Mouse (Mus musculus): ENCODE measurements around the gene Tlr3. TPM values are rescaled to one million over a fixed set of nuclear protein-coding genes. Genes with fewer than 3 reads are reported as not detected.

Tlr3 gene
- polyA plus RNA-seq, 1 experiment from 2014 or later: 3.9 TPM

- H3K27me3 ChIP-seq (ENCODE audit: control insufficient read depth, insufficient read depth, low read length): no peaks in the 10 kb centered on the region
- H3K9ac ChIP-seq (ENCODE audit: low read length): no peak overlapping the region
- no peak overlapping the region for H3K4me2 ChIP-seq (ENCODE audit: low read depth, low read length)
- ATAC-seq (ENCODE audit: insufficient read depth, low FRiP score): no peak
- no peak overlapping the region for H3K27ac ChIP-seq (ENCODE audit: low read length)
- 0 out of 2 replicates have a peak, but pooled peaks cover 7% of the 10 kb centered on the region for H3K4me1 ChIP-seq (ENCODE audit: control insufficient read depth, insufficient read depth, low read length)
- no peaks in the 10 kb centered on the region for H3K36me3 ChIP-seq (ENCODE audit: control insufficient read depth, insufficient read depth, low read length)
- 66% methylated on average over 6 of the region's 6 CpGs for WGBS
- H3K9me3 ChIP-seq (replicated peaks; ENCODE audit: control insufficient read depth, low read length): no peaks in the 10 kb centered on the region
- no peak overlapping the region for H3K4me3 ChIP-seq (replicated peaks; ENCODE audit: low read length)
These were observed 48.6 kb downstream of the Tlr3 start for GRCm38 (mm10) chr8:45362323-45362722.

DNA sequence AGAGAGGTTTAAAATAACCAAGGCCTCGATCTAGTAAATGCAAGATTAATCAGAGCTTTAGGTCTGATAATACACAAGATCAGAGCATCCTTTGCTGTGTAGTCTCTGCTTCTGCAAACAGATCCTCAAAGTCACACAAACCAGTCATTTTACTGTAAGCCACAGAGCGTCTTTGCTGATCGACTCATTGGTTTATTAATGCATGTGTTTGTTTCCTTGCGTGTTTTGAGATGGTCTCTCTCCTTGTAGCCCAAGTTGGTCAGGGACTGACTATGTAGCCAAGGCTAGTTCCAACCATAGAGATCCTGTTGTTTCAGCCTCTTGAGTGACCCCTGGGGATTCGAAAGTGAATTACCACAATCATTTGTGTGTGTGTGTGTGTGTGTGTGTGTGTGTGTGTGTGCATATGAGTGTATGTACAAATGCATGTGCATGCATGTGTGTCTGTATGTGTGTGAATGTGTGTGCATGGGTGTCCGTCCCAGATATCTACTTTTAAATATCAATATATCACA, 51.7 kb downstream of the Tlr3 start:
- H3K4me3 ChIP-seq (replicated peaks; ENCODE audit: low read length): no peak overlapping the region
- peak overlapping the region; percentile 85 for H3K4me2 ChIP-seq (ENCODE audit: low read depth, low read length)

DNA sequence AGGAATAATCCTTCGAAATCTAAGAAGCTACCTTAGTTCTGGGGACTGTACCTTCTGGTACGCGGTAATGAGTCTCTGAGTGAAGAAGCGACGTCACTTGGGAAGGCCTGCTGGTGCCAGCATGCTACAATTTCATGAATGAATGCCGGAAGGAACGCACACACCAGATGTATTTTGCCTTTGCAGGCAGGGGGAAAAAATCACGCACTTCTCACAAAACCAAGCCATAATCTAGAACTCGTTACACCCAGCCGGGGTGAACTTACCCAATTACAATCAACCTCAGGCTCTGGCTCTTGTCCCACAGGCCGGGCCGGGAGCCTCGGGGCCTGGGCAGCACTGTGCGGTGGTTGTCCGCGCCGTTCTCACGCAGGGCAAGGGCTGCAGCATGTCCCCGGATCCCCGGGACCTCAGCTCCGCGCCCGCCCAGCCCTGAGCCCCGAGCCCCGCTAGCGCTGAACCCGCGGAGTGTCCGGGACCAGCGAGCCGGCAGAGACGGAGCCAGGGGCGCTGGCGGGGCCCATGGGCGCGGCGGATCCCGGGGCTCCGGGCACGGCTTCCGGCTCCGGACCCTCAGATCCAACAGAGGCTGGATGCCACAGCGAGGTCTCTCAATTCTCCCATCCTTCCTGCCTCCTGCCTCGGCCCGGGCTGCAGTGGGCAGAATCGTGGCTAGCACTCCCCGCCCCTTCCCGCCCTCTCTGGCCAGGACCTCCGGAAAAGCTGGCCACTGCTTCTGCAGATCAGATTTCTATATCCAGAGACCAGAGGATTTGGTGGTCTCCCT, 52.6 kb downstream of the Tlr3 start:
- H3K4me1 ChIP-seq (ENCODE audit: control insufficient read depth, insufficient read depth, low read length): peaks cover 11% of the 10 kb centered on the region; the same call in 1 of the 2 replicates
- H3K27ac ChIP-seq (ENCODE audit: low read length): peak overlapping the region; percentile 69; the same call in 1 of the 2 replicates
- peak overlapping the region; percentile 85 for H3K4me2 ChIP-seq (ENCODE audit: low read depth, low read length)
- 0 out of 2 replicates have a peak, but pooled peaks cover 4% of the 10 kb centered on the region for H3K36me3 ChIP-seq (ENCODE audit: control insufficient read depth, insufficient read depth, low read length)
- H3K27me3 ChIP-seq (ENCODE audit: control insufficient read depth, insufficient read depth, low read length): no peaks in the 10 kb centered on the region
- ATAC-seq (ENCODE audit: insufficient read depth, low FRiP score): peak; percentile 75
- peak overlapping the region; percentile 91 for H3K9ac ChIP-seq (ENCODE audit: low read length)
- peak overlapping the region; percentile 56 for H3K4me3 ChIP-seq (replicated peaks; ENCODE audit: low read length)
- WGBS: 1% methylated on average over 49 of the region's 49 CpGs
- H3K9me3 ChIP-seq (replicated peaks; ENCODE audit: control insufficient read depth, low read length): no peaks in the 10 kb centered on the region

More for the DNA sequence above, 51.7 kb downstream of the Tlr3 start:
- WGBS: 83% methylated on average over 6 of the region's 6 CpGs
- ATAC-seq (ENCODE audit: insufficient read depth, low FRiP score): no peak
- no peaks in the 10 kb centered on the region for H3K27me3 ChIP-seq (ENCODE audit: control insufficient read depth, insufficient read depth, low read length)
- no peak overlapping the region; the same call in 1 of the 2 replicates for H3K27ac ChIP-seq (ENCODE audit: low read length)
- no peaks in the 10 kb centered on the region for H3K9me3 ChIP-seq (replicated peaks; ENCODE audit: control insufficient read depth, low read length)
- H3K4me1 ChIP-seq (ENCODE audit: control insufficient read depth, insufficient read depth, low read length): peaks cover 11% of the 10 kb centered on the region; the same call in 1 of the 2 replicates
- H3K36me3 ChIP-seq (ENCODE audit: control insufficient read depth, insufficient read depth, low read length): no peaks in the 10 kb centered on the region
- no peak overlapping the region for H3K9ac ChIP-seq (ENCODE audit: low read length)

DNA sequence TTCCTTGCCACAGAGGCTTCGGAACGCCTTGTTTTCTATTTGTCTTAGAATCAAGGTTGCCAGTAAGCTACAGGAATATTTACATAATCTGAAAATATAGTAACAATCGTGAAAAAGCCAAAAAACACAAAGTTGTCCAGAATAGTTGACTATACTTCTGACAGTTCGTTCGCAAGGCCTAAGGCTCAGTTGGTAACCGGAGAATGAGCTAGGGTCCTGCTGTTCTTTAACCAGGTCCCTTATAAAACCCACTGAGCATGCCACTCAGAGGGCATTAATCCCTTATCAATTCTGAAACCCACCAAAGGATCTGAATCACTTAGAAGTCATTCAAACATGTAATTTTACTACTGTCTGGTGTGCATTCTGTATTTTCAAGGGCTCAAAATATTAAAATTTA, 55.1 kb downstream of the Tlr3 start:
- no peaks in the 10 kb centered on the region for H3K9me3 ChIP-seq (replicated peaks; ENCODE audit: control insufficient read depth, low read length)
- ATAC-seq (ENCODE audit: insufficient read depth, low FRiP score): no peak
- H3K4me3 ChIP-seq (replicated peaks; ENCODE audit: low read length): no peak overlapping the region
- WGBS: 73% methylated on average over 6 of the region's 6 CpGs
- peaks cover 9% of the 10 kb centered on the region; the same call in 1 of the 2 replicates for H3K36me3 ChIP-seq (ENCODE audit: control insufficient read depth, insufficient read depth, low read length)
- H3K4me1 ChIP-seq (ENCODE audit: control insufficient read depth, insufficient read depth, low read length): peaks cover 11% of the 10 kb centered on the region; the same call in 1 of the 2 replicates
- 0 out of 2 replicates have a peak overlapping the region, but pooled peaks have one; percentile 21 for H3K4me2 ChIP-seq (ENCODE audit: low read depth, low read length)
- H3K27me3 ChIP-seq (ENCODE audit: control insufficient read depth, insufficient read depth, low read length): no peaks in the 10 kb centered on the region
- no peak overlapping the region for H3K27ac ChIP-seq (ENCODE audit: low read length)
- H3K9ac ChIP-seq (ENCODE audit: low read length): no peak overlapping the region

Other genes with a start within 250 kb of the Tlr3 start
- 1.5 and 1.6 TPM in 2 replicates for gene F11, start 149.0 kb downstream of the Tlr3 start, polyA plus RNA-seq (2015; fragmentation: Nextera tagmentation; extraction: Ambion mirVana)
- 0.29 and 0.48 TPM in 2 replicates for gene Klkb1, start 116.2 kb downstream of the Tlr3 start, polyA plus RNA-seq (2015; fragmentation: Nextera tagmentation; extraction: Ambion mirVana)
- gene Gm45753, start 102.6 kb downstream of the Tlr3 start, polyA plus RNA-seq (2015; fragmentation: Nextera tagmentation; extraction: Ambion mirVana): 0.96 and 1.0 TPM in 2 replicates
- 5.6 and 5.7 TPM in 2 replicates for gene Cyp4v3, start 77.9 kb downstream of the Tlr3 start, polyA plus RNA-seq (2015; fragmentation: Nextera tagmentation; extraction: Ambion mirVana)
- gene Fam149a, start 28.8 kb downstream of the Tlr3 start, polyA plus RNA-seq (2015; fragmentation: Nextera tagmentation; extraction: Ambion mirVana): 15.2 and 16.7 TPM in 2 replicates
- gene Sorbs2, start 96.7 kb upstream of the Tlr3 start, polyA plus RNA-seq (2015; fragmentation: Nextera tagmentation; extraction: Ambion mirVana): 27.2 and 28.3 TPM in 2 replicates